Mouse (Mus musculus): Measurements from ENCODE around the gene Ubr4. TPM values are rescaled to one million over a fixed set of nuclear protein-coding genes. Genes with fewer than 3 reads are reported as not detected.

The Ubr4 gene
- total RNA-seq, 2 experiments from 2014 or later, result 94.7 to 125 TPM

- TF ChIP-seq CTCF (IDR thresholded peaks at IDR 0.05), result no peak
- intact Hi-C loops (cut with DNase I), result loop anchor here (2.0 to 5.0 kb wide), 2 partner anchors 42 to 247 kb away; no protein-coding TSS in a partner anchor
- DNase-seq, result no peak
- Histone ChIP-seq H3K4me3 (no peak overlapping the region), H3K27ac (no peak overlapping the region)
Measured at GRCm38 (mm10) chr4:139334631-139335295, 17.6 kb upstream of the Ubr4 start.

DNA sequence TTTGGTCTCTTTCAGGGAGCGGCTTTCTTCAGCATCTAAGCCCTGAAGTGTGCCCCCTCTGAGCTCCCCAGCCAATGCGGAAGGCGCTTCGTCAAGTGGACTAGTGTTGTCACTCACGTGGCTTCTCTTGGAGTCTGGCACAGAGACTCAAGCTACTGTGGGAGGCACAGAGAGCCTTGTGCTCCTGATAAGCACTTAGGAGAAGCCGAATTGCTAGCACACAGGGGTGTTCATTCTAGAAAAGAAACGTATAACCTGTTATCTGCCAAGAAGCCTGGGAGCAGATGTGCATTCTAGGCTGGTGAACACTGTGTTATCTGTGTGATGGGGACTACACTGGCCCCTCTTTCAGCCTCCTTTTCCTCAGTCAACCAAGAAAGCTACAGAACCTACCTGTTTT, 16.9 kb upstream of the Ubr4 start:
- Histone ChIP-seq H3K4me3 (no peak overlapping the region), H3K27ac (no peak overlapping the region)
- no peak for DNase-seq
- TF ChIP-seq CTCF (IDR thresholded peaks at IDR 0.05), result no peak
- intact Hi-C loops (cut with DNase I), result loop anchor here (2.0 to 5.0 kb wide), 2 partner anchors 43 to 248 kb away; no protein-coding TSS in a partner anchor

GRCm38 (mm10) chr4:139336822-139337483, 15.5 kb upstream of the Ubr4 start:
- H3K27ac ChIP-seq, result no peak overlapping the region
- peak; percentile 85 for DNase-seq
- peak overlapping the region; percentile 57 for H3K4me3 ChIP-seq
- intact Hi-C loops (cut with DNase I), result loop anchor here (5.0 kb wide), 1 partner anchor 250 kb away; no protein-coding TSS in a partner anchor
- peak; percentile 79 for TF ChIP-seq CTCF (IDR thresholded peaks at IDR 0.05)

DNA sequence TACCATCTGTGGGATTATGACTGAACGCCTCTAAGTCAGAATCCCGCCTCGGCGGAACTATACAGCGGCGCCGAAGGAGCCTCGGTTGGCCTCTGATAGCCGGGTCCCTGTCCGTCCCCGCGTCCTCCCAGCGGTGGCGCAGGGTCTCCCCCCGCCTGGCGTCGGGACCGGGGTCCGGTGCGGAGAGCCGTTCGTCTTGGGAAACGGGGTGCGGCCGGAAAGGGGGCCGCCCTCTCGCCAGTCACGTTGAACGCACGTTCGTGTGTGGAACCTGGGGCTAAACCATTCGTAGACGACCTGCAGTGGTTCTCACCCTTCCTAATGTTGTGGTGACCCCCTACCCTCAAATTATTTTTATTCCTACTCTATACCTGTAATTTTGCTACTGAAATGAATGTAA, 14.3 kb upstream of the Ubr4 start:
- intact Hi-C loops (cut with DNase I), result loop anchor here (5.0 kb wide), 1 partner anchor 251 kb away; no protein-coding TSS in a partner anchor
- DNase-seq, result no peak
- TF ChIP-seq CTCF (IDR thresholded peaks at IDR 0.05), result no peak
- H3K27ac ChIP-seq, result no peak overlapping the region
- H3K4me3 ChIP-seq, result no peak overlapping the region

DNA sequence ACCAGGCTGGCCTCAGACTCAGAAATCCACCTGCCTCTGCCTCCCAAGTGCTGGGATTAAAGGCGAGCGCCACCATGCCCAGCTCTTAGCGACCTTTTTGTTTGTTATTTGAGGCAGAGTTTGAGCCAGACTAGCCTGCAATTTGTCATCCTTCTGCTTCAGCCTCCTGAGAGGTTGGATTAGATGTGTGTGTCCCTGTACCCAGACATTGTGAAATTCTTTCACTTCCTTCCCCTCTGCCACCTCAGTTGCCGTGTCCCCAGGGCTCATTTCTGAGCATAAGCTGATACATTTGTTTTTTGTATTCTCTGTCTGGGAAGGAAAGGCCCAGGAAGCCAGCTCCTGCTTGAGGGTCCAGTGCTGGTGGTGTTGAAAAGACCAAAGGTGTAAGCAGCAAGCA, 11.6 kb upstream of the Ubr4 start:
- no peak overlapping the region for H3K27ac ChIP-seq
- H3K4me3 ChIP-seq, result no peak overlapping the region
- intact Hi-C loops (cut with DNase I), result no loop called here
- no peak for DNase-seq
- no peak for TF ChIP-seq CTCF (IDR thresholded peaks at IDR 0.05)

DNA sequence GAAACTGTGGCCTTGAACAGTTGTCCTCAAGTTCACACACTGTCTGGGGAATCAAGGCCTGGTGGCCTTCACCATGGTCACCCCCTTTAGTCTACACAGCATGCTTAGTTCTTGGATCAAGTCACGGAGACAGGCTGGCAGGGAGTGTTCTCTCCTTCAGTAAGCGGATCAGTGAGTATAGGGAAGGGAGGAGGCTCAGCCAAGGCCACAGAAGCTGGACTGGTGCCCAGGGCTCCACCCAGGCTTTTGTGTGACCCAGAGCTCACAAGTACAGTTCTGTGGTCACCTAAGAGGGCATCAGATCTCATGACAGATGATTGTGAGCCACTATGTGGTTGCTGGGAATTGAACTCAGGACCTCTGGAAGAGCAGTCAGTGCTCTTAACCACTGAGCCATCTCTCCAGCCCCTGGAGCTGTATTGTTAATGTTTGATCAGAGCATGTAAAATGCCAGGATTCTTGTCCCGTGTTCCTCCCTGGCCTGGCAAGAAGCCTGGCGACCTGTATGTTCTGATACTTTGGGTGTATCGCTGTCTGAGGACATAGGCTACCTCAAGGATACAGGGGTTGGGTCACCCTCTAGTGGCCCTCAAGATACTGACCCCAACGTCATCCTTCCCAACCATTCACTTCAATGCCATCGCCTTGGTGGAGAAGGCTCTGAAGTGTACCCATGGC, 10.7 kb upstream of the Ubr4 start:
- intact Hi-C loops (cut with DNase I), result no loop called here
- no peak for TF ChIP-seq CTCF (IDR thresholded peaks at IDR 0.05)
- no peak overlapping the region for H3K4me3 ChIP-seq
- DNase-seq, result no peak
- H3K27ac ChIP-seq, result no peak overlapping the region

- no peak overlapping the region for H3K27ac ChIP-seq
- DNase-seq, result no peak
- TF ChIP-seq CTCF (IDR thresholded peaks at IDR 0.05), result no peak
- intact Hi-C loops (cut with DNase I), result no loop called here
- H3K4me3 ChIP-seq, result no peak overlapping the region
Measured at GRCm38 (mm10) chr4:139343718-139344117, 8.7 kb upstream of the Ubr4 start.

DNA sequence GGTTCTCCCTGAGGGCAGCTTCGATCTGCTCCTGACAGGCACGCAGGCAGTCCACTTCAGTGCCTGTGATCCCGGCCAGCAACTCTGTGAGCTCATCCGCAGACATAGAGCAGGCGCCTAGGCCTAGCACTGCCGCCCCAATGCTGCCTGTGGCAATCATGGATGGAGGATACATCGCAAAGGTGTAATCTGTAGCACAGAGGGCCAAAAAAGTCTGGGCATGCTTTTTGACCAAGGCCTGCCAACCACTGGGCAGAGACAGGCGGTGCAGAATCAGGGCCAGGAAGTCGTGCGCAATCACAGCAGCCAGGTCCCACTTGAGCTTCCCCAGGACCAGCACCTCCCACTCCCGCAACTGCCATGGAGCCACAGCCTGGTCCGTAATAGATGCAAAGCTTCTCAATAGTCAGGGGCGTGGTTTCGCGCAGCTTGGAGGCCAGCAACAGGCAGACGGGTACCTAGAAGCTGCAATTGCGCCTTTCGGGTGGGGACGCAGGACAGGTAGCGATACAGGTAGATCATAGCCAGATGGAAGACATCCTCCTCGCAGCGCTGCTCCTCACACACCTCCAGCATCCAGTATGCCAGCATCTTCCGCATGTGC, 6.9 kb upstream of the Ubr4 start:
- no peak for TF ChIP-seq CTCF (IDR thresholded peaks at IDR 0.05)
- intact Hi-C loops (cut with DNase I), result no loop called here
- Histone ChIP-seq H3K4me3 (no peak overlapping the region), H3K27ac (no peak overlapping the region)
- no peak for DNase-seq

DNA sequence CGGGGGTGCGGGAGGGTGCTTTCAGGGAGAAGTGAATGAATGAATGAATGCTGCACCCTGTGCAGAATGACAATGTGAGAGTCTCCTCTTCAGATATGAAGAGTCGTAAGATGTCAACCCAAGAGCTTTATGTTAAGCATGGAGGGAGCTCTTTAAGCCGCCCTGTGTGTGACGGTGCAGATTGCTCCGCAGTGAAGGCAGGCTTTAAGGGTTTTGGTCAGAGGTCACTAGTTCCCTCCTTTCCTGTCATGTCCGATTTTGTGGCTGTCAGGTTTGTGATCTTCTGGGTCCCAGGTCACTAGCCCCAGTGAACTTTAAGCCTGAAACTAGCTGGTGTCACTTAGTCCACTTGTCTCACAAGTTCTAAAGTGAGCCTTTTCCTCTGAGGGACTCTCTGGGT, 423 bp downstream of the Ubr4 start:
- H3K4me3 ChIP-seq, result peak overlapping the region; percentile 88
- intact Hi-C loops (cut with DNase I), result no loop called here
- peak overlapping the region; percentile 100 for H3K27ac ChIP-seq
- TF ChIP-seq CTCF (IDR thresholded peaks at IDR 0.05), result no peak
- no peak for DNase-seq

- no peak overlapping the region for H3K27ac ChIP-seq
- intact Hi-C loops (cut with DNase I), result no loop called here
- TF ChIP-seq CTCF (IDR thresholded peaks at IDR 0.05), result no peak
- no peak overlapping the region for H3K4me3 ChIP-seq
- DNase-seq, result no peak
Measured at GRCm38 (mm10) chr4:139357211-139357610, 4.8 kb downstream of the Ubr4 start.

- intact Hi-C loops (cut with DNase I), result no loop called here
- Histone ChIP-seq H3K27ac (no peak overlapping the region), H3K4me3 (no peak overlapping the region)
- no peak for TF ChIP-seq CTCF (IDR thresholded peaks at IDR 0.05)
- DNase-seq, result no peak
Measured at GRCm38 (mm10) chr4:139360761-139361548, 8.5 kb downstream of the Ubr4 start.

GRCm38 (mm10) chr4:139367336-139367735, 14.9 kb downstream of the Ubr4 start:
- H3K4me3 ChIP-seq, result no peak overlapping the region
- intact Hi-C loops (cut with DNase I), result no loop called here
- no peak for DNase-seq

More at GRCm38 (mm10) chr4:139367336-139367735, 14.9 kb downstream of the Ubr4 start:
- no peak overlapping the region for H3K27ac ChIP-seq
- TF ChIP-seq CTCF (IDR thresholded peaks at IDR 0.05), result no peak

All from gastrocnemius, adult 2 months (tissue).